Mouse (Mus musculus) embryonic fibroblast, embryonic 13.5 days (primary cell): ENCODE measurements around the gene Gimap7. TPM values are rescaled to one million over a fixed set of nuclear protein-coding genes. Genes with fewer than 3 reads are reported as not detected.
"Not testable (repeated sequence)": the region's sequence is repeated elsewhere in the genome, so short reads cannot be mapped to it uniquely, and the experiment has no call there.

Experiments used
- H3K27ac ChIP-seq: 2 replicates; pipeline ENCODE4 v1.5.1; 2012; ENCODE audit warnings: low read length, control low read depth, inconsistent platforms; ENCODE audit not compliant: insufficient read depth
- H3K4me1 ChIP-seq: 2 replicates; pipeline ENCODE4 v1.6.1; 2011; ENCODE audit warnings: low read length; ENCODE audit not compliant: control insufficient read depth, insufficient read depth
- H3K4me3 ChIP-seq: 2 replicates; pipeline ENCODE4 v1.5.1; 2011; ENCODE audit warnings: mild to moderate bottlenecking, control low read depth, low read length; ENCODE audit not compliant: insufficient read depth
- CTCF ChIP-seq: IDR thresholded peaks from 2 replicates; pipeline ENCODE4 v1.5.1; 2011; ENCODE audit warnings: mild to moderate bottlenecking, control low read depth, low read length, moderate library complexity, borderline replicate concordance; ENCODE audit not compliant: insufficient read depth
- POLR2A ChIP-seq: IDR thresholded peaks from 2 replicates; pipeline ENCODE4 v1.6.1; 2011; ENCODE audit warnings: low read depth, mild to moderate bottlenecking, control low read depth, low read length, moderate library complexity
- polyA plus RNA-seq: library from polyadenylated mRNA; stranded (reverse); fragments of >200 nt; gene quantifications from 2 replicates; pipeline ENCODE4 v1.2.4, GENCODE M21; 2011; ENCODE audit warnings: low read depth; ENCODE audit not compliant: missing spikeins, insufficient read length

The Gimap7 gene
- polyA plus RNA-seq, 1 experiment = not detected

DNA sequence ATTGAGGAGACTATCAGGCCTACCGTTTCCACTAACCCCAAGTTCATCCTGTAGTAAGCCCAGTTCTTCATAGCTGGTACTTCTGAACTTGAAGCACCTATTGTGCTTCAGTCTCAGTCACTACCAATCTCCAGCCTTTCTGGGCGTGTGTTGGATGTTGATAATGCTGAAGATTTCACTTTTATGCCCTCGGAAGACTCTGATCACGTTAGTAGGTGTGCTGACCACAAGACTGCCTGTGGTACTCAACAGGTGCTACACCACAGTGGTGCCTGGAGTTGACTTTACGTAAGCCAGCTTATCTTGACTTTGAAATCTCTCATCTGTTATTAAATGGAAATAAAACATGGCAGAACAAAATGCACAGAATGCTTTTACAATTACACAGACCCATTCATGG is 38.0 kb upstream of the Gimap7 start:
- no peak for TF ChIP-seq CTCF
- Histone ChIP-seq H3K4me1 (no peaks in the 10 kb centered on the region), H3K4me3 (no peak overlapping the region), H3K27ac (no peak overlapping the region)

DNA sequence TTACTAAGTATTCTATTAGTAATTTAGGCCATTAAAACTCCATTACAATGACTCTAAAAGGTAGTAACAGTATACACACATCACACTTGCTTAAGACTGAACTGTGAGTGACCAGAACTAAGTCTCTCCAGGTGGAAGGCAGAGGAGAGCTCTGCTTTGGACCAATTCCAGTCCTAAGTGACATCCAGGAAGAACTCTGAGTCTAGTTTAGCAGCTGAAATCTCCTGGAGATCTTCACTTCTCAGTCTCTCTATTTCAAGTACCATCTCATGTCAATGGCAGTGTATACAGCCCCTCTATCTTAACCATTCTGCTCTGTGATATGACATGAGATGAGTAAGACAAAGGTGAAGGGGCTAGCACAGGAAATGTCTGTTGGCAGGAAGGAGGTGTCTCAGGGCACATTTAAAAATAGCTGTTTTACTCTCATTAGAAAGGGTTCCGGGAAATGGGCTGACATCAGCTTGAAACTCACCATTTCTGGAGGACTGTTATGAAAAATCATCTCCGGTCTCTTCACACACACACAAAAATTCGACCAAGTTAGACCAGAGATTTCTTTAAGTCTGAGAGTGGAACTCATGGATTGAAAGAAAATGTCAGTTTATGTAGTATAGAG is 36.8 kb upstream of the Gimap7 start:
- Histone ChIP-seq H3K4me3 (no peak overlapping the region), H3K4me1 (no peaks in the 10 kb centered on the region), H3K27ac (no peak overlapping the region)
- TF ChIP-seq POLR2A (no peak), CTCF (no peak)

DNA sequence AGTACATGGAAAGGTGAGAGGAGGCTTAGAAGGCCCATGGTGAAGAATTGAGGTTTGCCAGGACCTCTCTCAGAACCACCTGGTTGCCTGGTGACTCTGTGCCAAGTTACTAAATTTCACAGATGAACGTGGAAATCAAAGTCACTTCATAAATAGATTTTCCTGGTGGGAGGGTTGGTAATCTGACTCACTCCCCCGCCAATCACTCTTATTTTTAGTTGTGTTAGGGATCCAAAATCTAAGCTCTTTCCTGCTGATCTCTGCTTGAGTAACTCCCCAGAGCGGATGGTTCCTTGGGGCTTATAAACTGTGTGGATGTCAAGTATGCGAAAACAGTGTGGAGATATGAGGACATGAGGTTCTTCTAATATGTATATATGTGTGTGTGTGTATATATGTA is 36.1 kb upstream of the Gimap7 start:
- H3K4me1 ChIP-seq = no peaks in the 10 kb centered on the region
- no peak for TF ChIP-seq CTCF
- TF ChIP-seq POLR2A = no peak
- no peak overlapping the region for H3K27ac ChIP-seq
- H3K4me3 ChIP-seq = no peak overlapping the region

DNA sequence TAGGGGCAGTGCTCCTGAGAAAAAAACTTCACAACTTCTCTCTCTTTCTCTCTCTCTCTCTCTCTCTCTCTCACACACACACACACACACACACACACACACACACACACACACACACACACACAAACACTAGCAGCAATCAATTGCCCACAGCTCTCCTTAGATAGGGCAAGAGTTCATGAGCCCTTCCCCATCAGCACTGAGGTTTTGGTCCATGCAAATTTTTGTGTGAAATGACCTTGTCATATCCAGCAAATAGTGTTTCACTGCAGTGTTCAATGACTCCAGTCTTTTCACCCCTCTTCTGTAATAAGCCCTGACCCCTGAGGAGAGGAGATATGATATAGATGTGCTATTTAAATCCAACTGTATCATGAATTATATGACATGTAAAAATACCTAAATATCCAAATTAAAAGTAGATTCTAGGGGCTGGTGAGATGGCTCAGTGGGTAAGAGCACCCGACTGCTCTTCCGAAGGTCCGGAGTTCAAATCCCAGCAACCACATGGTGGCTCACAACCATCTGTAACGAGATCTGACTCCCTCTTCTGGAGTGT is 35.1 kb upstream of the Gimap7 start:
- not testable (repeated sequence) for H3K4me3 ChIP-seq, H3K27ac ChIP-seq, H3K4me1 ChIP-seq

DNA sequence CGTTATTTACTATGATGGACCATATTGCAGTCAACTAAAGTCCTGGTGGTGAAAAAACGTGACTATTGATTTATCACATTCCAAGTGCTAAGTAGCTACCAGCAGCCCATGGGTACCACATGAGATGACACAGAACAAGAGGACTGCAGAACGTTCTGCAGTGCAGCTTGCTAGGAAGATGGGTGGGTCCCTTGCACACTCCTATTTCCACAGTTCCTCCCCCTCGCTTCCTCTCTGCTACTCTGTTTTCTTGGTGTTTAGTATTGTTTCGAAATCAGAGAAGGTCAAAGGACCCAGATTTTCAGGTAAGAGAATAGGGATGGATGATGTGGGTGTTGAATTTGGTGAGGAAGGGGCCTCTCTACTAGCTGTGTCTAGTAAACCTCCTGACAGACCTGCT is 34.1 kb upstream of the Gimap7 start, which contains the start of gene Gimap4:
Gene Gimap4, plus strand, starts transcription at position 231 of the 400 bp plus-strand sequence.
- H3K27ac ChIP-seq = no peak within 1 kb of the TSS
- TF ChIP-seq POLR2A (no peak), CTCF (no peak)
- H3K4me1 ChIP-seq = no peaks in the 10 kb centered on the region
- H3K4me3 ChIP-seq = no peak within 1 kb of the TSS

DNA sequence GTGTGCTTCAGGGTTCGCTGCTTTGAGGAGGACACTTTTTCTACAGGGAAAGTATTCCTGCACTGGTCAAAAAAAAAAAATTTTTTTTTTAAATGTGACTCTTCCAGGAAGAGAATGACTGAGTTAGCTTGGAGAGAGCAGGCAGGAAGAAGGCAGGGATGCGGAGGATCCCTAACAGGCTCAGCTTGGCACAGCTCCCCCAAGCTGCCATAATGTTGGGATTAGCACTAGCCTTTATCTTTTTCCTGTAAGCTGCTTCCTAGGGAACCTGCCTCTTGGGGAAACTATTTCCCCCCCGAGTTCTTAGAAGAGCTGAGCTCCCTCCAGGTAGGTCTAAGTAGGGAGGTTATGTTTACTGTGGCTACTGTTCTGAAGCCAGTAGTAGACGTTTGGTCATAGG is 33.6 kb upstream of the Gimap7 start:
- H3K4me3 ChIP-seq = no peak overlapping the region
- no peak for TF ChIP-seq POLR2A
- no peak for TF ChIP-seq CTCF
- H3K4me1 ChIP-seq = no peaks in the 10 kb centered on the region
- no peak overlapping the region for H3K27ac ChIP-seq

DNA sequence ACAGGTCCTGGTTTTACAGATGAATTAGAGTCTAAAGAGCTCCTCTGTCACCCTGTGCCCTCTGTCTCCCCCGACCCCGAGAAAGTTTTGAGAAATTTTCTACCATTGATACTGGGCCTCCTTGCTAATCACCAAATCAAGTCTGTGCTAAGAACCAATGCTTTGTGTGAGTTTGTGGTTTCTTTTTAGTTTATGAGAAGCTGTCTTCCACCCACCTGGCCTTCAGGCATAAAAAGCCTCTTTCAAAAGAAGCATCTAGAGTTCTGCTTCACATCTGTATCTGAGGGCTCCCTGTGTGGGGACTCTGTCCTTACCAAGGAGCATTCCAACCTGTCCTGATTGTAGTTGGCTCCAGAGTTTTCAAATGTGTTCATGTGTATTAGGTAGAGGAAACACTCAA is 33.2 kb upstream of the Gimap7 start:
- no peaks in the 10 kb centered on the region for H3K4me1 ChIP-seq
- no peak overlapping the region for H3K4me3 ChIP-seq
- no peak for TF ChIP-seq CTCF
- no peak for TF ChIP-seq POLR2A
- no peak overlapping the region for H3K27ac ChIP-seq

DNA sequence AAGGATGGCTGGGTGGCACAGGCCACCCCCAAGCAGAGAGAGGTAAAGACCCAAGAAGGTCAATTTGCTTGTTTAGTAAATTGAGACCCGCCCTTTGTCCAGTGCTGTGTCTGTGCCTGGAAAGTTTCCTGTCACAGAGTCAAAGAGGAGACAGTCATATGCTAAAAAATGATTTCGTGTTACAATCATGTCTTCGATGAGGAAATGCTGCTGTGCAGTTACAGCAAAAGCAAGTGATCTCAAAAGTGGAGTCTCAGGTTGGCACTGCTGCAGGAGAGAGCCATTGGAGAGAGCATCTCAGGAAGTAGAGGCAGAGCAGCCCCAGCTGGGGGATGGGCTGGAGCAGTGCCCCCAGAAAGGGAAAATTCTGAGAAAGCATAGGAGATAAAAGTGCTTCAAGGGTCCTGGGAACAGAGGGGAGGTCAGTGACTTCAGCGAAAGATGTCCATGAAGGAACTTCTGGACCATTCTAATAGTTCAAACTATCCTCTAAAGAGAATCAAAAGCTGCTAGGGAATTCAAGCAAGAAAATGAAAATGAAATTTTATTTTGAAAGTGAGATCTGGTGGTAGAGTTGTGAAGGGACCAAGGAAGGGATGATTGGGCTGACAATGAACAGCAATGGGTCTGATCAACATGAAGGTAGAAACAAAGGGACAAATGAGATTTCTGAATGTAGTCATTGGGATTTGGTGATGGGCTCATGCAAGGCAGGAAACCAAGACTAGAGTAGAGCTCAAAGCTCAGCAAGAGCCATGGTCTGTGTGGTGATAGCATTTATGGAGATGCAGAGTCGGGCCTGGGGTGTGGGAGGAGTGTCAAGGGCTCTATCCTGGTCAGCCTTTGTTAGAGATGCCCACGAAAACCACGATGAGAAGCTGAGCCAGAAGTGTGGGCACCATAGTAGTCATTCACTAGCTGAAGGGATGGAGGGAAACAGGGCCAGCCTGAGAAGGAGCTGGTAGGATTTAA is 32.4 kb upstream of the Gimap7 start:
- Histone ChIP-seq H3K4me1 (no peaks in the 10 kb centered on the region), H3K4me3 (no peak overlapping the region), H3K27ac (no peak overlapping the region)
- TF ChIP-seq POLR2A = no peak
- TF ChIP-seq CTCF = no peak

DNA sequence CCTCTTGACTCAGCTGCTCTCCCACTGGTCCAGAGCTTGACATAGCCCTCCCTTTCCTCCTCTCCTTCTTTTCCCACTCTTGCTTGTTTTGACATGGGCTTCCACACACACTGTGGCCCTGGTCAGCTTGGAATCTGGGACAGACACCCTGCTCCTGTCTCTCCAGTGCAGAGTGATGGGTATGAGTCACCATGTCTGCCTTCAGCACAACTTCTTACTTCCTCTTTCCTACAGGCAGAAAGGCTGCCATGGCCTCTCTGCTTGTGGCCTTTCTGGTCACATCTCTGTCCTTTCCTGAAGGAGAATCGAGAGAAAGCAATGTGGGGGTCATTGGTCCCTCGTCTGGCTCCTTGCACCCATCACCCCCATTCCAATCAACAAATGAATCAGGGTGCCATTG is 31.3 kb upstream of the Gimap7 start:
- no peak for TF ChIP-seq POLR2A
- no peak for TF ChIP-seq CTCF
- Histone ChIP-seq H3K4me1 (no peaks in the 10 kb centered on the region), H3K4me3 (no peak overlapping the region), H3K27ac (no peak overlapping the region)

DNA sequence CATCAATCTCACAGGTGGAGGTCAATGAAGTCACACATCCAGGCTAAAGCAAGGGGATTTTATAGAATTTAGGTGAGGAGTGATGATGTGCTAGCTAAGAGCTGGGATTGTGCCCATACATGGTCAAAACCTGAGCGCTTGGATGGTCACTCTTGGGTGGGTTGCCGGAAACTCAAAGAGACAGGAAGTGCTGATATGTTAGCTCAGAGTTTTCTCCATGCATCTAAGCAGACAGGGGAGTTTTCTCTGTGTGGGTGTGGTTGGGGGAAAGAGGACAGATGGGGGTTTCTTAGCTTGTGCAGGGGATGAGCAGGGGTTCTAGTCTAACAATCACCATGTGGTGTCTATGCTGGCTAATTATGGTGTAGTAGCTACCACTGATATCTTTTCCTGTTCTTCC is 29.1 kb upstream of the Gimap7 start:
- Histone ChIP-seq H3K4me3 (no peak overlapping the region), H3K4me1 (no peaks in the 10 kb centered on the region), H3K27ac (no peak overlapping the region)
- TF ChIP-seq CTCF = no peak

DNA sequence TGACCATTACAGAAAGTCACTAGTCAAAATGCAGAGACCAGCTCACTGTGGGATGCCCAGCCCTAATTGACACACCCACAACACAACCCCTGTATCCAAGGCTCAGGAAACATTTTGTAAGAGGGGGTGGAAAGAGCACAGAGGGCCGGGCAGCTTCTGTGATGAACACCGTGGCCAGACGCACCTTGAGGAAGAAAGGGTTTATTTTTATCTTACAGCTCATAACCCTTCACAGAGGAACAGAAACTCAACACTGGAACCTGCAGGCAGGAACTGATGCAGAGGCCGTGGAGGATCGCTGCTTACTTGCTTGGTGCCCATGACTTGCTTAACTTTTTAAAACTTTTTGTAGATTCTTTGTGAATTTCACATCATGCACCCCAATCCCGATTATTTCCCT is 25.5 kb upstream of the Gimap7 start:
- Histone ChIP-seq H3K4me3 (no peak overlapping the region), H3K27ac (no peak overlapping the region), H3K4me1 (no peaks in the 10 kb centered on the region)
- TF ChIP-seq POLR2A = no peak
- TF ChIP-seq CTCF = no peak
